Mouse (Mus musculus) cerebellum, postnatal 14 days (tissue): ENCODE measurements around the gene Olfr600.
"Not testable (repeated sequence)": the region's sequence is repeated elsewhere in the genome, so short reads cannot be mapped to it uniquely, and the experiment has no call there.

Source experiments
- DNase-seq, 2 experiments: peaks; one replicate each; pipeline ENCODE4 v3.0.0; 2021; ENCODE audit warnings: mixed read lengths in 2 of 2

Olfr600 gene

DNA sequence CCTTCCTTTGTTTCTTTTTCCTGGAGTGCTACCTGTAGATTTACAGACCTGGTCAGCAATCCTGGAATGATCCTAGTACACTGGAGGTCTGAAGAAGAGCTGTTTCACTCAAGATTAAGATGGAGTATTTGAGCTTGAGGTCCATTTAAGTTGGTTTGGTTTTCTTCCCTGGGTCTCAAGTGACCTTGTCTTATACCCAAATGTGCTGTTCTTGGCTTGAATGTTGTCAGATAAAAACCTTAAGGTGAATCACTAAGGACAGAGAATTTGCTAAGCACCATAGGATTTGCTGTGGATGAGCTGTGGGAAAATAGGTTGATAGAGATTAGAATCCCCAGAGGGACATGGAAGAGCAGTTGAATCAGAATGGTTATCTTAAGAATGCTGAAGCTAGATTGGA is at the start of gene Olfr600:
Gene Olfr600, minus strand, starts transcription at position 101 of the 400 bp plus-strand sequence.
- DNase-seq: no peak

DNA sequence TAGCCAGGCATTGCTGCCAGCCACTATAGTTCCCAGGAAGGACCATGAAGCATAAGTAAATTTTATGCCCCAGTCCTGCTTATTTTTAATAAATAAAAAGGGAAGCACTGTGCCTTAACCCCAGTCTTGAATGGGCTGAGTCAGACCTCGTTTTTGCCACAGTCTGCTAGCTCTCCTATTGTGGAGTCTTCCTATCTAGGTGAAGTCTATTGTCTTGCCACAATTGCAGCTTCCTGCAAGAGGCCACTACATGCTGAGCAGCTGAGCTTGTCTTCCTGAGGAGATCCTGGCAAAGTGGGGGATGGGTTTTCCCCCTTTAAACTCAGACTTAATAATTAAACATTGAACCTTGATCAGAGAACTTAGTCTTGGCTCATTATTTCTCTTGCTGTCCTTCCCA is 49.5 kb upstream of the Olfr600 start:
- DNase-seq: no peak

DNA sequence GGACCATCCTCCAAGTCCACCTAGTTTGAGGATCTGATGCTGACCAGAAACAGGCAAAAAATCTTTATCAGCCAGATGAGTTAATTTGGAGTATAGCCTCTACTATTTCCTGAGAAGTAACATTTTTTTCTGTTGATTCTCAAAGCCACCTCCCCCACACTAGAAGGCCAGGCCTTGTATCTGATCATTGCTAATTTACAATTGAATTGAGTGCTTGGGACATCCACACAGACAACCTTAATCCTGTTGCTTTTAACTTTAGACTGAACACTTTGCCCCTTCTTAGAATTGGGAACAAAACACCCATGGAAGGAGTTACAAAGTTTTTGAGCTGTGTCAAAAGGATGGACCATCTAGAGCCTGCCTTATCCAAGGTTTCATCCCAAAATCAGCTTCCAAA is 48.3 kb upstream of the Olfr600 start:
- no peak for DNase-seq

DNA sequence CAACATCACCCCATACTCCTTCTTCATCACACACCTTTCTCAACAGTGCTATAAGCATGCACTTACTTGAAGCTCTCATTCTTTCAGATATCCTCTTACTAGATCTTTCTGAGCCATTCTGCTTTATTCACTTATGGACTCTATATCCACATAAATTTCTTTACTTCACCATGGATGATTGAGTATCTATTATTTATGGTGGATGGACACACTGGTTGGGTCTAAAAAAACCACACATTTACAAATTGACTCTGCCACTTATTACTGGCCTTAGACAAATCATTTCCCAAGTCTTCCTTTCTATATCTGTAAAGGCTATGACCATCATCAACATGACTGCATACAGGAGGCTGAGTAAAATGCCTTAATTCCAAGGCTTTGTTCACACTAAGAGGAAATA is 36.6 kb upstream of the Olfr600 start, which contains the start of gene Olfr603:
Gene Olfr603, minus strand, starts transcription at position 101 of the 400 bp plus-strand sequence.
- DNase-seq: no peak

DNA sequence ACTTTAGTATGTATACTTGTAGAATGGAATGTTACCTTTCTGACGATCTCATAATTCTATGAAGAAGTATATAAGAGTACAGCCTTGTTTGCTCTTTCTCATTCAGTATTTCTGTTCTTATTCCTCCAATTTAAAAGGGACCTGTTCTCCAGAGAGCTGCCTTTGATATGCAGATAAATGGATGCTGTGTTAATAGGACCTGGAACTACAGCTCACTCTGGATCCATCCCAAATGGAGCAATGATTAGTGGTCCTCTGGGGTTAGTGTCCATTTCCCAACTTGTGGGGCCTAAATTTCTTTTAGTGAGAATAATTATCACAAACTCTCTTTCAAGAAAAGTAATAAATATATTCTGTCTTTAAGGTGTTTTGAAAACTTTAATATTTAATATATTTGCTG is 13.1 kb upstream of the Olfr600 start, which contains the start of gene Olfr601:
Gene Olfr601, minus strand, starts transcription at position 101 of the 400 bp plus-strand sequence.
- DNase-seq: no peak

DNA sequence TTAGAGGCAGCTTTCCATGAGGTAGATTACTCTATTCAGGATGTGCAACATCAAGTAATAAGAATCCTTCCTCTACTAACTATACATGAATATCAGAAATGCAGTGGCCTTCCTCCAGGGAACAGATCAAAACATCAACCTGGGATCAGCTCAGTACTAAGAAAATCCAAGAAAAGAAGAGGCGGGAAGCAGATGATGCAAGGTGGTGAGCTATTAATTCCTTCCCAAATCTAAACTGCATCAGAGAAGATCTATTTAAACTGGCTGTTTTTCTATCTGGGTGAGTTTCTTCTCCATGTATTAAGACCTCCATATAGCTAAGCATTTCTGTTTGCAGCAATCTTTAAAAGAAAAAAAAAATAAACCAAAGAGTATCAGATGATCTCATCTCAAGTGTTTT is 13.9 kb downstream of the Olfr600 start, which contains the start of gene Olfr599:
Gene Olfr599, plus strand, starts transcription at position 301 of the 400 bp plus-strand sequence.
- no peak for DNase-seq

DNA sequence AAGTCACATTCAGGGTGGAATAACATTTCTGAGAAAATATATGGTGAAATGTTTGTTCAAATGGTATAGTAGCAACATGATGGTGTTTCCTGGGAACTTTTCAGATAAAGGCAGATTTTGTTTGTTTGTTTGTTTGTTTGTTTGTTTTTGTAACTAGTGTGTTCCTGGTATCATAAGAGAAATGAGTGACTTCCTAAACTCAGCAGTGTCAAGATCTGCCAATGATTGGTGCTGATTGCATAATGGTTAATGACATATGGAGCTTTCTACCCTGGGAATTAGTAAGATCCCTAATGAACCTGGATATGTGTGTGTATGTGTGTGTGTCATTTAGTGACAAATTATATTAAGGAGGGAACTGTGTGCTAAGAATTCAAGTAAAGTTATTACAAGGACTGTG is 26.2 kb downstream of the Olfr600 start, which contains the start of gene Olfr598:
Gene Olfr598, plus strand, starts transcription at position 301 of the 400 bp plus-strand sequence.
- DNase-seq: no peak

DNA sequence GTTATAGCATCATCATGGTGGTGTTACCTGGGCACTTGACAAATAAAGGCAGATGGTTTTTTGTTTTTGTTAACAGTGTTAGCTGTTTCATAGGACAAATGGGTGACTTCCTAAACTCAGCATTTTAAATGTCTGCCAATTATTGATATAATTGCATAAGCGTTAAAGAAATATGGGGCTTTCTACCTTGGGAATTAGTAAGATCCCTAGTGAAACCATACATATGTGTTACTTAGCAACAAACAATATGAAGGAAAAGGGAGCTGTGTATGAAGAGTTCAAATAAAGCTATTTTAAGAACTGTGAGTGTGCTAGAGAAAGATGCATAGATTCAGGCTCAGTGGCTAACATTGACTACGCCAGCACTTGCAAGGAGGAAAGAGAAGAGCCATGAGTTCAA is 33.5 kb downstream of the Olfr600 start, which contains the start of gene Olfr597:
Gene Olfr597, plus strand, starts transcription at position 301 of the 400 bp plus-strand sequence.
- DNase-seq: not testable (repeated sequence)

DNA sequence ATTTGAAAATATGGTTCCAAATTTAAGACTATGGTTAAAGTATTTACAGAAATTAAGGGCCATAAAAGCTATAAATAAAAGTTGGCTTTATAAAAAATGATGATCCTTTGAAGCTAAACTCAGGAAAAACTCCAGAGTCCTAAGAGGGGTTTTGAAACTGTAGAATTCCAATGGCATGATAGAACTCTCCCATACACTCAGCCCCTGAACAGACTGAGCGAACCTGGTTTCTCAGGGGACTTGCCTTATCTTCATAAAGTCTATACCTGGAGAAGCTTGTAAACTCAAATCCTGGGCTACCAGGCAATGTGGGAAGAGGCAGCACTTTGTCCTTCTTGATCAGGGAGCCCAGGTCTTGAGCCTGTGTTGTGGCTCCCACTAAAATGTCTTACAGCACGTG is 44.1 kb downstream of the Olfr600 start, which contains the start of gene Olfr596:
Gene Olfr596, plus strand, starts transcription at position 301 of the 400 bp plus-strand sequence.
- not testable (repeated sequence) for DNase-seq
